Mouse (Mus musculus): ENCODE data around the gene 4933411K16Rik.

Gene 4933411K16Rik

GRCm38 (mm10) chr19:42051948-42052347, at the start of gene 4933411K16Rik:
4933411K16Rik (plus strand) TSS chr19:42052248.
- DNase-seq (ENCODE audit: inconsistent age in 2 of 2, low spot score in 1 of 2), result no peak

- DNase-seq (ENCODE audit: inconsistent age in 2 of 2, low spot score in 1 of 2), result peak in 1 of 2 experiments; percentile 44
Observed at GRCm38 (mm10) chr19:42004258-42004657, 47.8 kb upstream of the 4933411K16Rik start.

GRCm38 (mm10) chr19:42005616-42006015, 46.4 kb upstream of the 4933411K16Rik start:
- DNase-seq (ENCODE audit: inconsistent age in 2 of 2, low spot score in 1 of 2), result peak in 1 of 2 experiments; percentile 45

GRCm38 (mm10) chr19:42006568-42006967, 45.5 kb upstream of the 4933411K16Rik start:
- peak in 1 of 2 experiments; percentile 25 for DNase-seq (ENCODE audit: inconsistent age in 2 of 2, low spot score in 1 of 2)

- DNase-seq (ENCODE audit: inconsistent age in 2 of 2, low spot score in 1 of 2), result peak; percentile 61 to 76
Observed at GRCm38 (mm10) chr19:42008586-42008985, 43.5 kb upstream of the 4933411K16Rik start.

- DNase-seq (ENCODE audit: inconsistent age in 2 of 2, low spot score in 1 of 2), result no peak
Observed at GRCm38 (mm10) chr19:42009067-42009466, 43.0 kb upstream of the 4933411K16Rik start.

GRCm38 (mm10) chr19:42010436-42010835, 41.6 kb upstream of the 4933411K16Rik start:
- peak; percentile 77 to 85 for DNase-seq (ENCODE audit: inconsistent age in 2 of 2, low spot score in 1 of 2)

- DNase-seq (ENCODE audit: inconsistent age in 2 of 2, low spot score in 1 of 2), result peak in 1 of 2 experiments; percentile 49
Observed at GRCm38 (mm10) chr19:42011123-42011522, 40.9 kb upstream of the 4933411K16Rik start.

- DNase-seq (ENCODE audit: inconsistent age in 2 of 2, low spot score in 1 of 2), result peak in 1 of 2 experiments; percentile 51
Observed at GRCm38 (mm10) chr19:42014231-42014825, 37.7 kb upstream of the 4933411K16Rik start.

- peak in 1 of 2 experiments; percentile 58 for DNase-seq (ENCODE audit: inconsistent age in 2 of 2, low spot score in 1 of 2)
Observed at GRCm38 (mm10) chr19:42015001-42015400, 37.0 kb upstream of the 4933411K16Rik start.

- DNase-seq (ENCODE audit: inconsistent age in 2 of 2, low spot score in 1 of 2), result peak in 1 of 2 experiments; percentile 40
Observed at GRCm38 (mm10) chr19:42016251-42016650, 35.8 kb upstream of the 4933411K16Rik start.

GRCm38 (mm10) chr19:42016840-42017239, 35.2 kb upstream of the 4933411K16Rik start:
- peak; percentile 51 to 73 for DNase-seq (ENCODE audit: inconsistent age in 2 of 2, low spot score in 1 of 2)

- peak; percentile 87 to 92 for DNase-seq (ENCODE audit: inconsistent age in 2 of 2, low spot score in 1 of 2)
Observed at GRCm38 (mm10) chr19:42017399-42018247, 34.4 kb upstream of the 4933411K16Rik start.

- peak in 1 of 2 experiments; percentile 31 for DNase-seq (ENCODE audit: inconsistent age in 2 of 2, low spot score in 1 of 2)
Observed at GRCm38 (mm10) chr19:42019011-42019522, 33.0 kb upstream of the 4933411K16Rik start.

GRCm38 (mm10) chr19:42021681-42022541, 30.1 kb upstream of the 4933411K16Rik start:
- peak; percentile 78 to 87 for DNase-seq (ENCODE audit: inconsistent age in 2 of 2, low spot score in 1 of 2)

GRCm38 (mm10) chr19:42022542-42022848, 29.6 kb upstream of the 4933411K16Rik start:
- peak in 1 of 2 experiments; percentile 51 for DNase-seq (ENCODE audit: inconsistent age in 2 of 2, low spot score in 1 of 2)

- peak; percentile 84 to 94 for DNase-seq (ENCODE audit: inconsistent age in 2 of 2, low spot score in 1 of 2)
Observed at GRCm38 (mm10) chr19:42026158-42026557, 25.9 kb upstream of the 4933411K16Rik start.

GRCm38 (mm10) chr19:42031112-42031511, 20.9 kb upstream of the 4933411K16Rik start:
- no peak for DNase-seq (ENCODE audit: inconsistent age in 2 of 2, low spot score in 1 of 2)

- peak in 1 of 2 experiments; percentile 39 for DNase-seq (ENCODE audit: inconsistent age in 2 of 2, low spot score in 1 of 2)
Observed at GRCm38 (mm10) chr19:42033611-42034010, 18.4 kb upstream of the 4933411K16Rik start.

- DNase-seq (ENCODE audit: inconsistent age in 2 of 2, low spot score in 1 of 2), result peak; percentile 33 to 47
Observed at GRCm38 (mm10) chr19:42034146-42034775, 17.8 kb upstream of the 4933411K16Rik start.

Measured in adrenal gland, adult (tissue).